Mouse (Mus musculus) left cerebral cortex, postnatal 25 days (tissue): ENCODE results near the gene Mapk11. TPM values are rescaled to one million over a fixed set of nuclear protein-coding genes. Genes with fewer than 3 reads are reported as not detected.
A peak's percentile ranks its signal among the peaks of the same experiment; 100 is the strongest.

ENCODE experiments used
- DNase-seq, 2 experiments: peaks; one replicate each; pipeline ENCODE4 v3.0.0; 2022; ENCODE audit warnings: low spot score in 2 of 2, mixed read lengths in 1 of 2
- intact Hi-C: fragments of 180-260 bp; cut with DNase I; formaldehyde crosslinking; loops from one replicate; pipeline ENCODE4 v1.15.1; 2025
- total RNA-seq, 2 experiments: library from RNA; stranded (reverse); gene quantifications; 2 replicates each; pipeline ENCODE4 v1.2.3; 2021

Gene Mapk11
- total RNA-seq, 2 experiments from 2014 or later, result 47.1 to 51.1 TPM

DNA sequence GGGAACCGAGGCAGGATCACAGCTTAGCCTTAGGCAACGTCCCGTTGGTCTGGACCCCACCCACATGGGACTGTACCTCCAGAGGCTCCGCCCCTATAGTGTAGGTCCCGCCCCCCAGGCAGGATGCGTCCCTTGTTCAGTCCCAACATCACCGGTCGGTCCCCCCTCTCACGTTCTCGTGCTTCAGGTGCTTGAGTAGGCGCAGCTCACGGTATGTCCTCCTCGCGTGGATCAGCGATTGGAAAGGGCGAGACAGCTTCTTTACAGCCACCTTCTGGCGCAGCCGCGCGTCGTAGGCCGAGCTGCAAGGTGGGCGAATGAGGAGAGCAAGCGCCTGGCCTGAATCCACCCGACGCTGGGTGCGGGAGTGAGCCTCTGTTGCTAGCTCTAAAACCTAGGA lies 2.9 kb downstream of the Mapk11 start:
- DNase-seq, result peak; percentile 69 to 88
- intact Hi-C loops, result no loop called here

DNA sequence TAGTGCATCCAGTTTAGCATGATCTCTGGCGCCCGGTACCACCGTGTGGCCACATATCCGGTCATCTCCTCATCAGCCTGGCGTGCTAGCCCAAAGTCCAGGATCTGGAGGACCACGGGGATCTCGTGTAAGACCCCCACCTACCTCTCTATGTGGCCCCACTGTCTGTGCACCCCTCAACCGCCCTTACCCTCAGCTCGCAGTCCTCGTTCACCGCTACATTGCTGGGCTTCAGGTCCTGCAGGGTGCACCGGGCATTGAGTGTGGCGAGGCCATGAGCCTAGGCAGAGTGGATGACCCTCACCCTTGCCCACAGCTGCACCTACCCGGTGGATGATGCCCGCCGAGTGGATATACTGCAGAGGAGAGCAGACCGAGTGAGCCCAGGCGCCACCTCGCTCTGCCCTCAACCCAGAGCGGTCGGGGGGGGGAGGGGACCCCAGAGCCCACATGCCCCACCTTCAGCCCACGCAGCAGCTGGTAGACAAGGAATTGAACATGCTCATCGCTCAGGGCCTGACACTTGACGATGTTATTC lies 3.5 kb downstream of the Mapk11 start:
- DNase-seq, result no peak
- intact Hi-C loops, result no loop called here

DNA sequence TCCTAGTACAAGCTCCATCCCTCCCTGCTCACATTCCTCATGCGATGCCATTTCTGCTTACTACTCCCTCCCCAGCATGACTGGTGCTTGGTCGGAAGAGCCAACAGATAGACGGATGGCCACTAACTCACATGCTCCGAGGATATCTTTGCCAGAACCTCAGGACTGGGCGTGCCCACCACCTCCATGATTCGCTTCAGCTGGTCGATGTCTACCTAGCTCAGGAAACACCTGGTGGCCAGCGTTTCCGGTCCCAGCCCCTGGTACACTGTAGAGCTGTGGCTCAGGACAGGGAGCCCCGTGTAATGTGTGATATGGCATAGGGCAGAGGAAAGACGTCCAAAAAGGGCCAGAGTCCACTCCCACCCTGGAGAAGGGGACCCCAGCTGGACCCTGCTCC lies 4.5 kb downstream of the Mapk11 start:
- DNase-seq, result no peak
- intact Hi-C loops, result no loop called here

DNA sequence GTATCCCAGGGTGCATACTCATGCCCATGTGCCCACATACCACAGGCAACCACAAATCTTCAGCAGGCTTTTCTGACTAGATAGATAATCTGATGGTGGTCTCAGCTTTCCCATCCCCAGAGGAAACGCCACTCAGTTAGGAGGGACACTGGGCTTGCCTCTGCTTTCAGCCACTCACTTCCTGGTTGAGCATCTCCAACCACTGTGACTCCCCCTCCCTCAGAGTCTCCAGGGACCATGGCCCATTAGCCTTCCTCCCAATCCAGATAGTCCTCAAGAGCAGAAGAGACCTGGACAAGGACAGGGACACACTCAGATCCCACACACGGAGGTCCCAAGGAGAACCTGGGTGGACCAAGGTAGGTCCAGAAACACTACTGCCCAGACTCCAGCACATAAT lies 6.3 kb downstream of the Mapk11 start:
- no peak for DNase-seq

DNA sequence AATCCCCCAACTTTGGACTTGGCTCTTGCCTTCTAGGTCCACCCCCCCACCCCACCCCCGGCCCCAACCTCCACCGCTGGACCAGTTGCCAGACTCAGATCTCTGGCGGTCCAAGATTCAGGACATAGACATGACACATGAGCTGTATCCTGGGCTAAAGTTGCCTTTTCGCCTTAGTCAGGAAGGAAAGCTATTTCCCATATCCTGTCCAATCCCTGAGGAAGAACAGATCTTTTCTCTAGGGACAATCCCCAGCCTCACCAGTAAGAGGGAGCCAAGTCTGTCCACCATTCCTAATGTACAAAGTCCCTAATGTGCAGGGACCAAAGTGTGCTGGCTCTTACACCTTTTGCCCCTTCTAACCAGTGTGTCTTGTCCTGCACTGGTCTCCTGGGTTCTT lies 7.5 kb downstream of the Mapk11 start:
- DNase-seq, result no peak
- intact Hi-C loops, result no loop called here

More for the DNA sequence above, 6.3 kb downstream of the Mapk11 start:
- intact Hi-C loops, result no loop called here

DNA sequence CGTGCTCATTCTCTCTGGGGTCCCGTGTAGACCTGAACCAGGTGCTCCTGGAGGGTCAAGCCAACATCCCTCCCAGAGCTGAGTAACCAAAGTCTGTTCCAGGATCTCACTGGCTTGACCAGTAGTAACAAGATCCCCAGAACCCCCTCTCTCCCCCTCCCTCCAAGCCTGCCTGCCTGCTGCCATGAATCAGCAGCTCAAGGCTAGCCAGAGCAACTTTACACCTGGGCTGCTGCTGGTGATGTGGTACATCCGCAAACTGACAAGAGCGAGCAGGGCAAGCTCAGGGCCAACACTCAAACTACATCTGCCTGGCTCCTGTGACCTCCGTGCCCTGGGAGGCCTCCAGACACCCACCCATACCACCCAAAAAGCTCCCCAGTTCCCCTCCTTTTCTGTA lies 8.0 kb downstream of the Mapk11 start:
- no peak for DNase-seq
- intact Hi-C loops, result no loop called here

DNA sequence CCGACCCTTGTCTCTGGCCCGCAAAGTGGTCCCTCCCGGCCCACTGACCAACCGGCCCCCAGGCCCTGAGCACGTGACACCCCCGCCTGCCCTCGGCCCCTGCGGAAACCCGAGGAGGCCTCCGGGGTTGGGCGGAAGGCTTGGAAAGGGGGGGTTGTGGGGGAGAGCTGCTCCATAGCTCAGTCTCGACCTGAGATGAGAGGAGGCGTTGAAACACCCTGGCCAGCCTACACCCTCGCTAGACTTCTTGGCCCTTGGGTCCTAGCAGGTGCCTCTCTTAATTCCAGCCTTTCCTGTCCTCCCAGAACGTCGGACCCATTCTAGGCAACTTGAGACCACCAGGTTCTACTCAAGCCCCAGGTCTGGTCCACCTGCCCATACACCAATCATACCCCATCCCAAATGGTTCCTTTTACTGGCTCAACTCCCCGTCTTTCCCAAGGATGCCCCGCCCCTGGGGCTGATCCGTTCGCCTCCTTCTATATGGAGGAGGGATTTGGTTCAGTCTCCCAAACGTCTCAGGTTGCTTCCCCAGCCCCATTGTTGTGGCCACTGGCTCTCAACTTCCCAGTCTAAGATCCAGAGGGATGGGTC lies 8.7 kb downstream of the Mapk11 start, which contains the start of gene Mapk12:
Mapk12 (minus strand) TSS at position 45 of the 594 bp plus-strand sequence.
- DNase-seq, result peak in 1 of 2 experiments; percentile 38
- intact Hi-C loops, result no loop called here

DNA sequence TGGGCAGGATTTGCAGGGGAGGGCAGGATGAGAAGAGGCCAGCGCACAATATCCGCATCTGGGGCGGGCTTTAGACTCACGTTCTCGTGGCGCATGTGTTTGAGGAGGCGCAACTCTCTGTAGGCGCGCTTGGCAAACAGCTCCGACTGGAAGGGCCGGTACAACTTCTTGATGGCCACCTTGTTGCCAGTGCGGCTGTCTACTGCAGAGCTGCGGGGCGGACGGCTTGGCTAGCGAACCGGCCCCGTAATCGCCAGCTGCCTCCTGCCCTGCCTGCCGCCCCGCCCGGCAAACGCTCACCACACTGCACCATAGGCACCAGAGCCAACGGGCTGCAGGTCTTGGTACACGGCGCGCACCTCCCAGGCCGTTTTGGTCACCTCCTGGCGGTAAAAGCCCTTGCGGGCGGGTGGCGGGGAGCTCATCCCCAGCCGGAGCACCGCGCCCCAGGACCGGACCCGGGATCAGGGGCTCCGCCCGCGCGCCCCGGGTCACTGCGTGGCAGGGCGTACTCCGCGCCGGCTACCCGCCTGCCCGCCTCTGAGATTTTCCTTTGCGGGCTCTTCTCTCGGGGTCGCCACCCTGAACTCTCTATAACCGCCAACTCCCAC lies 9.3 kb downstream of the Mapk11 start:
- DNase-seq, result peak; percentile 77 to 92
- intact Hi-C loops, result no loop called here

DNA sequence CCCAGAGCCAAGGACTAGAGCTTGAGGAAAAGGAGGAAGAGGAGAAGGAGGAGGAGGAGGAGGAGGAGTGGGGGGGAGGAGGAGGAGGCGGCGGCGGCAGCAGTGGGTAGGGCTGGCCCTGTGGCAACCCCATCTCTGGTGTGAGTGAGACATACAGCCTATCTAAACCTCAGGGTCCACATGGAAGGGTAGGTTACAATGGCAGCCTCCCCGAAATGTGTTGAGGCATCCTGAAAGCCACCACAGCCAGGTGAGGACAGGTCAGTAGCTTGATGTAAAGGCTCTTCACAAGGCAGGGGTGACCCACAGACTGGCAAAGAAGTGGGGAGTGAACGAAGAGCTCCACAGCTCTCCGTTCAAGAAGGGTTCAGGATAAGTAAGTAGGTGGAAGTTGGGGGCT lies 10.9 kb downstream of the Mapk11 start:
- intact Hi-C loops, result no loop called here
- no peak for DNase-seq

DNA sequence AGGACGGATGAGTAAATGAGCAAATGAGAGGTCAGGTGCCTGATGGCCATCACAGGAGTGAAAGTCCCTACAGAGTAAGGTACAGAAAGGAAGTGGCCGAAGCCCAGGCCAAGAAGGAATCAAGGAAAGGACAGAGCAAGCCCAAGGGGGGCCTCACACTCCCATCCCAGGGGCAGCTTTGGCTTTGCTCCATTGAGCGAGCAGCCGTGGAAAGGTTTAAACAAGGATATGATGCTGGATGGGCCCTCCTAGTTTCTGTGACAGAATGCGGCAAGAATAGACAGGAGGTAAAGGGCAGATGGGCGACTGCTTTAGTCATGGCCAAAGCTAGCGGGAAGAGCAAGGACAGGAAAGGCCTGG lies 11.4 kb downstream of the Mapk11 start:
- DNase-seq, result no peak
- intact Hi-C loops, result no loop called here

DNA sequence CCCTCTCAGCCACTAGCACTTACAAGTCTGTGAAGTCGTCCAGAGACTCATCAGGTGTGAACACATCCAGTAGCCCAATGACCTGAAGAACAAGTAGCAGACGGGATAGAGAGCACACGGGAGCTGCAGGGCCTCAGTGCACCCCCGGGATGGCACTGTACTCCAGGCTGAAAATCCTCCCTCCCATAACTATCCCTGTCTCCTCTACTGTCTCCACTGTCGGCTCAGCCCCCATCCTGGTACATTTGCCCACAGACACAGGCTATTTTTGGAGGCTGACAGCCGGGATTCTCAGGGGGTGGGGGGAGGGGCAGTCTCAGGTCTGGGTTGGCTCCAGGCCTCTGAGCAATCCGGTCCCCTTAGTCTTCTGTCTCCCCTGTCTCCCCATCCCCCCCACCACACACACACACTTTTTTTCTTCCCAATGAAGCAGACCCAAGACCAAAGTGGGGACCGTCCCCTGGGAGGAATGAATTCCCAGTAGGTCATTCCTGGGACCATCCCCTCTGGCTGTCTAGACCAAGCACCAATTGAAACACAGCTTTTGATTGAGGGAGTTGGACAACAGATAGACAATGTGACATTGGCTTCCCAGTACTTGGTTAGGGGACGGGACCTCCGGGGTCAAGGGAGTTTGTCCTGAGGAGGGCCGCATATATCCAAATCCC lies 11.9 kb downstream of the Mapk11 start:
- intact Hi-C loops, result no loop called here
- peak in 1 of 2 experiments; percentile 44 for DNase-seq

DNA sequence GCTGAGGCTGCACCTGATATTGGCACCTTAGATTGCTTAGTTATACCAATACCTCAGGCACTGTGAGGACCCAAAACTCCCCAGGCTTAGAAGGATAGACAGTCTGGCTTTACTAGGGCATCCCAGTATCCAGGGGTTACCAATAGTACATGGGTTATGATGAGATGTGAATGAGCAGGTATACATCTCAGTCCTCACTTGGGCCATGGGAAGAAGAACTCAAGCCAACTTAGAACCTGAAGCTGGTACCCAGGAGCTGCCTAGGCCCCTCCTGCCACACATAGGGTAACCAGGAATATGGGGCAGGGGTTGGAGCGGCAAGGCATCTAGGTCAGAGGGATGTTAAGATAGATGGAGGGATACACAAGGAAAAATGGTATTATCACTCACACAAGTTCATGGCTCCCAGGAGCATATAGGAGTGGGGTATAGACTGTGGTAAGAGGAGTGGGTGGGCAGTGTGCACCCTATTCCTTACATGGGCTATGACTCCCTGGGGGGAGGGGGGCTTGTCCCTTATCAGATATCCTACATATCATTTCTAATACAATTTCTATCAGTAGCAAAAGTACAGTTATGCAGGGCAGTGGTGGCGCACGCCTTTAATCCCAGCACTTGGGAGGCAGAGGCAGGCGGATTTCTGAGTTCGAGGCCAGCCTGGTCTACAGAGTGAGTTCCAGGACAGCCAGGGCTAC lies 12.8 kb downstream of the Mapk11 start:
- intact Hi-C loops, result no loop called here
- no peak for DNase-seq

DNA sequence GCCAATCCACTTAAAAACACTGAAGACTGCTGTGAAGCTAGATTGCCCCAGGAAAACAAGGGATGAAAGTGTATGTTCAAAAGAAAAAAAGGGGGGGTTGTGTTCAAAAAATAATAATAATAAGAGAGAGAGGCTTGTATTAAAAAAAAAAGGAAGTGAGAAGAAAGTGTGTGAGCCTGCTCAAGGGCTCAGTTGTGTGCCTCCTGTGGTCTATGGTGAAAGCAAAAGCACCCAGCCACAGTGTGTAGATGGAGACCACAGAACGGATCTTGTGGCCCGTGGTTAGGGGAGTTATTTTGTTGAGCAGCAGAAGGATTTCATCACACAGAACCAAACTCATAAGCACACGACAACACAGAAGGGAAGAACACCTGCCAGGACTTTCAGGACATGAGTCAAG lies 18.1 kb downstream of the Mapk11 start:
- intact Hi-C loops, result no loop called here
- DNase-seq, result no peak

DNA sequence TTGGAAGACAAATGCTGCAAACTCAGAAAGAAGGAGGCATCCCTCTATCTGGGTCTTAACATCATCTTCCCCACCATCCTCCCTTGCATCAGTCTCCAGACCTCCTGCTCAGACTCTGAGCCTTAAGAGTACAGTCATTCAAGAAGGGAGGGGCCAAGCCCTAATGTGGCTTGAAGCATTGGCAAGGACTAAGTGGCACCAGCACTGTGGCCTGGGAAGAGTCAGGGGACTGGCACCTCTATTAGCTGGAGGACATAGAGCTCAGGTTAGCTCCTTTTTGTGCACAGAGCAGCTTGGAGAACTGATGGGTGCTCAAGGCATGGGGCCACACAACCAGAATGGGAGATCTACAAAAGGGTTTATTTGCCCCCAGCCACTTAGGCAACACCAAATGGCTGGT lies 19.2 kb downstream of the Mapk11 start:
- intact Hi-C loops, result no loop called here
- DNase-seq, result no peak

DNA sequence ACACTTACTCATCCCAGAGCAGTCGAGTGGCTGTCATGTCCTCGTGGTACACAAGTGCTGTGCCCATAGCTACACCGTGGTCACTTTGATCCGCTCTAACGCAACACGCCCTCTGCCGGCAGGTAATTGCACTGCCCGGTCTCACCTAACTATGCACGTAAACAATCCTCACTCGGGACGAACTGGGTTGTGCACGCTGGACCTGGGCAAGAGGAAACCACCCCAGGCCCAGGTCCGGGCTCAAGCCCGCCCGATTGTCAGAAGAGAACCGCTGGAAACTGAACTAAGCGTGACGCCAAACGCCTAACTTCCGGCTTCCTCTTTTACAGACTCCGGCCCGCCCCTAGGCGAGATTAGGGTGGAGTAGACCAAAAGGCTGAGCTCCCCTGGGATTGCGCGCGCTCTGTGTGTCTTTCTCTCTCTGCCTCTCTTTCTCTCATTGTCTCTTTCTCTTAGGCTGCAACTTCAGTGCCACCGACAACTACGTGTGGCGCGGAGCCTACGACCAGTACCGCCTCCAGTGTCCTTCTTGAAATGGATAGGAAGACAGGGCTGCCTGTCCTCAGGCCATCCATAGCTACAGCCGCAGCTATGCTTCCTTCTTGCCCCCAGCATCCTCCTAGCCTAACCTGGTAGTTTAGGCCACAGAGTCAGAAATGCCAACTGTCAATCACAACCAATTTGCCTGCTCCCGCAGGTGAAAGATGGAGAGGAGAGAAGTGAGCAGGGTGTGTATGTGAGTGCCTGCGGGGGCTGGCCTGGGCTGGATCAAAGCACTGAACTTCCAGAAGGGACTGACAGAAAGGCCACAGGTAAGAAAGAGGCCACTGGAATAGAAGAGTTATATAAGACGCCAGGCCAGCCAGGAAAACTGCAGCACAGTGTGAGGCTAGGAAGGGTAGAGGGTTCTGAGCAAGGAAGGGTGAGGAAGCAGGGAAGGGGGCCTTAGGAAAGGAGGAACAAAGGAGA lies 20.8 kb downstream of the Mapk11 start, which contains the start of gene Hdac10:
Hdac10 (minus strand) TSS at position 319 of the 969 bp plus-strand sequence.
- peak; percentile 84 to 85 for DNase-seq
- intact Hi-C loops, result no loop called here

DNA sequence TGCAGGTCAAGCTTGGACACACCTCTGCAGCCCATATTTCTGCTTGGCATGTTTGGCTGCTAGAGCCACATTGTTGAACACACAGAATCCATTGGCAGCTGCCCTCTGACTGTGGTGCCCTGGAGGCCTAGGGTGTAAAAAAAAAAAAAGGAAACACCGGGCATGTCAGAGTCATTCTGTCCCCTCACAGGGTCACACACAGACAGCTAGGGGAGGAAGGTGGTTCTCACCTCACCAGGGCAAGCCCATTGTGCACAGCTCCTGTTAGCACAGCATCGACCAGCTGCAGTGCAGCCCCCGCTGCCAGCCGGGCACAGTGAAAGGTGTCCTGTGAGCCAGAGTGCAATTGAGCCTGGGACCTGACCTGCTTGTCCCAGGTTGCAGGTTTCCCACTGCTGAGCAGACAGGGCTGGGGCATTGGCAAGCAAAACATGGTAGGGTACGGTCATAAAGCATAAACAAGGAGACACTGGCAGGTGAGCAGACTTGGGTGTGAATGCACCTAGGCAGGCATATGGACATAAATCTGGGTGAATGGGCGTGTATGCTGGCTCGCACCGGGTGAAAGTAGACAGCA lies 22.0 kb downstream of the Mapk11 start:
- intact Hi-C loops, result no loop called here
- DNase-seq, result no peak

DNA sequence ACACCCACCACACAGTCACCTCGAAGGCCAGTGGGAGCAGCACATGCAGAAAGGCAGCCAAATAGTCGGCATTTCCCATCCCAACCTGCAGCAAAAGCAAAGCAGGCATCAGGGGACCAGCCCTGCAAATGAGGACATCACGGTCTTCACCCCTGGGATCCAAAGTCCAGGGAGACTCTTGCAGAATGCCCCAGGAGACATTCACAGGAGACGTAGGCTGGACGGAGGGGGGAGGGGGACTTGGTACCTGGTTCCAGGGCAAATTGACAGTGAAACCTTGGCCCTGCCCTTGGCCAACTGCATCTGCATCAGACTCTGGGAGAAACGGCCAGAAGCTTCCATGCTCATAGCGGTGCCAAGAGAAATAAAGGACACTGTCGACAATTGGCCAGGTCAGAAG lies 22.8 kb downstream of the Mapk11 start:
- no peak for DNase-seq
- intact Hi-C loops, result no loop called here

DNA sequence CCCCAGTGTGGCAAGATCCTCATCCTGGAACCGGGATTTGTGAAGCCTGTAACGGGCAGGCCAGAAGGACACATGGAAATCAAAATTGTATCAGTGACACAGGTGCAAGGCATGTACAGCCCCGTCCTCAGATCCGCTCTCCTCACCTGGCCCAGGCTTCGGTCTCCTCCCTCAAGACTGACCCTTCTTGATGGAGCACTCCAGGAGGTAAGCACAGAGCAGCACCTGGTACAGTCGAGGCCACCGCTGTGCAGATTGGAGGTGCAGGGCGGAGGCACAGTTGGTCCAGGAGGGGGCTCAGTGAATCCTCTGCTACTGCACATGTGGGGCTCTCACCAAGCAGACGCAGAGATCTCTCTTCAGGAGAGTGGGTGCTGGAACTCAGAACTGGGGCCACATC lies 24.1 kb downstream of the Mapk11 start:
- intact Hi-C loops, result no loop called here
- DNase-seq, result no peak

DNA sequence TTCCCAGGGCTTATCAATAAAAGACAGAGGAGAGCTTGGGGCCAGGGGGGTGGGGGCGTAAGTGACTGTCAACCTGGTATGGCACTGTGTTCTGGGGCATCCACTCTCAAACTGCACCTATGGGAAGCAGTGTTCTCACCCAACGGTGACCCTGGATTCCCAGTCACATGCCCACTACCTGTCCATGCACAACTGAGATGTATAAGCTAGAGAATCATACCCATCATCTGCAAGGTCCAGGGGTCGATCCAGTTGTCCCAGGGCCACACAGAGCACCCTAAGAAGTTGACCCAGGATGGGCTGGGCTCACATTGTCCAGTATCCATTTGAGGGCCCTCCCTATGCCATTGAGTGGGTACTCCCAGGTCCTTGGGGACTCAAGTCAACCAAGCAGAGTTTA lies 25.1 kb downstream of the Mapk11 start:
- intact Hi-C loops, result loop anchor here (5.0 kb wide), 1 partner anchor 233 kb away; the partner anchor contains the start of genes Lmf2 and Ncaph2

More for the DNA sequence above, 25.1 kb downstream of the Mapk11 start:
- DNase-seq, result no peak
